Mouse (Mus musculus): ENCODE measurements around the gene Rrn3. TPM values are rescaled to one million over a fixed set of nuclear protein-coding genes. Genes with fewer than 3 reads are reported as not detected.

The Rrn3 gene
- total and polyA plus RNA-seq, 3 experiments, result 83.5 to 136 (median 93.8) TPM

DNA sequence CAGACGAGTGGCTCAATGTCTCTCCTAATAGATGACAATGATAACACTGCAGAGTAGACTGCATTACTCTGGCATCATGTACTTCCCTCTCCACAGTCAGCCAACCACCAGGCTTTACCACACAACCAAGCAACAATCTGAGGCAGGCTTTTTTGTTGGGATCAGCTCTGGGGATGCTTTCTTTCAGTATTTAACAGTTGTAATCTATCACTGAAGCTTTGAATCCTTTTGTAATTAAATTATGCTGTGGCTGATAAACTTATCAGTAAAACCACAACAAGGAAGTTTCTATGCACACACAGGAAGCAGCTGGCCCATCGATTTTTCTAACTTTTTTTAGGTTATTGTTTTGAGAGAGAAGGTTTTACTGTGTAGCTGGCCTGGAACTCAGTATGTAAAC lies 67.8 kb downstream of the Rrn3 start:
- Histone ChIP-seq H3K9me3 (replicated peaks; ENCODE audit: low read length) (no peaks in the 10 kb centered on the region), H3K9ac (ENCODE audit: insufficient read depth, low read depth) (no peak overlapping the region), H3K27ac (ENCODE audit: insufficient read depth, low read depth) (no peak overlapping the region), H3K4me1 (ENCODE audit: control insufficient read depth in 1 of 2, insufficient read depth in 2 of 2) (peaks cover 0 to 24% of the 10 kb centered on the region in 2 experiments; a peak in 2 of 4 replicates), H3K4me2 (ENCODE audit: insufficient read depth, low read depth, poor library complexity, severe bottlenecking) (no peak overlapping the region), H3K36me3 (replicated peaks in 1 of 2; ENCODE audit: control insufficient read depth in 1 of 2, insufficient read depth in 1 of 2, low read length in 1 of 2) (peaks cover 33 to 61% of the 10 kb centered on the region in 2 experiments), H3K27me3 (replicated peaks) (no peaks in the 10 kb centered on the region), H3K79me2 (replicated peaks; ENCODE audit: control insufficient read depth, extremely low read depth, insufficient read depth, poor library complexity, severe bottlenecking) (no peaks in the 10 kb centered on the region), H3K4me3 (replicated peaks in 1 of 3; ENCODE audit: low read depth in 2 of 3, low read length in 2 of 3, poor library complexity in 1 of 3) (no peak overlapping the region)
- peak; percentile 15 for DNase-seq (ENCODE audit: extremely low read depth)
- in situ Hi-C loops (cut with MboI; ENCODE audit: low pct_ligation_motif_present, low pct_unique_long_range_greater_than_20kb, low sequenced_read_pairs) (no loop called here), dilution Hi-C loops (cut with MboI; ENCODE audit: extremely low pct_ligation_motif_present, extremely low pct_unique_long_range_greater_than_20kb, low sequenced_read_pairs) (no loop called here)
- TF ChIP-seq USF1 (IDR thresholded peaks at IDR 0.05; ENCODE audit: low read depth, low read length) (no peak), GABPA (IDR thresholded peaks at IDR 0.05; ENCODE audit: insufficient replicate concordance, low read depth, low read length) (no peak), JUN (IDR thresholded peaks at IDR 0.05; ENCODE audit: insufficient read depth, low read depth, low read length) (no peak), ZMIZ1 (IDR thresholded peaks at IDR 0.05; ENCODE audit: low read depth, low read length) (no peak), BHLHE40 (IDR thresholded peaks at IDR 0.05; ENCODE audit: low read depth, low read length) (no peak), IRF4 (IDR thresholded peaks at IDR 0.05; ENCODE audit: low read depth, low read length) (no peak), ZNF384 (IDR thresholded peaks at IDR 0.05; ENCODE audit: low read depth, low read length) (no peak), JUND (conservative IDR thresholded peaks at IDR 0.05; ENCODE audit: low read depth, low read length) (no peak), USF2 (conservative IDR thresholded peaks at IDR 0.05; ENCODE audit: low read depth, low read length) (no peak), MYC (IDR thresholded peaks at IDR 0.05; ENCODE audit: low read depth, low read length) (no peak), MAX (IDR thresholded peaks at IDR 0.05; ENCODE audit: low read length) (no peak), ZC3H11A (IDR thresholded peaks at IDR 0.05; ENCODE audit: low read depth, low read length) (no peak), CHD1 (IDR thresholded peaks at IDR 0.05; ENCODE audit: low read depth, low read length) (no peak), EP300 (IDR thresholded peaks at IDR 0.05; ENCODE audit: low read length) (no peak), MEF2A (IDR thresholded peaks at IDR 0.05; ENCODE audit: borderline replicate concordance, low read depth, low read length) (no peak)

DNA sequence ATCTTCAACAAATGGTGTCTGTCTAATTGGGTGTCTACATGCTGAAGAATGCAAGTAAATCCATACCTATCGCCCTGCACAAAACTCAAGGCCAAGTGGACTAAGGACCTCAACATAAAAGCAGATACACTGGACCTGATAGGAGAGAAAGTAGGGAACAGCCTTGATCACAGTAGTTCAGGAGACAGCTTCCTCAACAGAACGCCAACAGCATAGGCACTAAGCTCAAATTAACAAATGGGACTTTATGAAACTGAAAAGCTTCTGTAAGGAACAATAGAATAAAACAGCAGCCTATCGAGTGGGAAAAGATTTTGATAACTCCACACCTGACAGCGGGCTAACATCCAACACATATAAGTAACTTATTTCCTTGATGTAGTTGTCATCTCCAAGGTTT lies 70.9 kb downstream of the Rrn3 start:
- H3K79me2 ChIP-seq (replicated peaks; ENCODE audit: control insufficient read depth, extremely low read depth, insufficient read depth, poor library complexity, severe bottlenecking), result no peaks in the 10 kb centered on the region
- in situ Hi-C loops (cut with MboI; ENCODE audit: low pct_ligation_motif_present, low pct_unique_long_range_greater_than_20kb, low sequenced_read_pairs), result no loop called here
- H3K4me1 ChIP-seq (ENCODE audit: control insufficient read depth in 1 of 2, insufficient read depth in 2 of 2), result peaks cover 0 to 18% of the 10 kb centered on the region in 2 experiments; a peak in 2 of 4 replicates
- no peak overlapping the region for H3K4me2 ChIP-seq (ENCODE audit: insufficient read depth, low read depth, poor library complexity, severe bottlenecking)
- no peak overlapping the region for H3K9ac ChIP-seq (ENCODE audit: insufficient read depth, low read depth)
- no peak overlapping the region for H3K27ac ChIP-seq (ENCODE audit: insufficient read depth, low read depth)
- H3K36me3 ChIP-seq (replicated peaks in 1 of 2; ENCODE audit: control insufficient read depth in 1 of 2, insufficient read depth in 1 of 2, low read length in 1 of 2), result peaks cover 27 to 57% of the 10 kb centered on the region in 2 experiments
- H3K4me3 ChIP-seq (replicated peaks in 1 of 3; ENCODE audit: low read depth in 2 of 3, low read length in 2 of 3, poor library complexity in 1 of 3), result no peak overlapping the region
- dilution Hi-C loops (cut with MboI; ENCODE audit: extremely low pct_ligation_motif_present, extremely low pct_unique_long_range_greater_than_20kb, low sequenced_read_pairs), result no loop called here
- H3K9me3 ChIP-seq (replicated peaks; ENCODE audit: low read length), result no peaks in the 10 kb centered on the region
- DNase-seq (ENCODE audit: extremely low read depth), result no peak
- H3K27me3 ChIP-seq (replicated peaks), result no peaks in the 10 kb centered on the region
- no peak for TF ChIP-seq TBP (conservative IDR thresholded peaks at IDR 0.05; ENCODE audit: low read depth, low read length)
- no peak for TF ChIP-seq CTCF (conservative IDR thresholded peaks at IDR 0.05 in 1 of 2, IDR thresholded peaks at IDR 0.05 in 1 of 2; ENCODE audit: low read depth in 2 of 2, low read length in 2 of 2)
- no peak for TF ChIP-seq KAT2A (IDR thresholded peaks at IDR 0.05; ENCODE audit: insufficient replicate concordance, low read length)
- no peak for TF ChIP-seq GABPA (IDR thresholded peaks at IDR 0.05; ENCODE audit: insufficient replicate concordance, low read depth, low read length)
- TF ChIP-seq E2F4 (IDR thresholded peaks at IDR 0.05; ENCODE audit: insufficient replicate concordance, low read depth, low read length), result no peak
- no peak for TF ChIP-seq BHLHE40 (IDR thresholded peaks at IDR 0.05; ENCODE audit: low read depth, low read length)
- no peak for TF ChIP-seq CHD1 (IDR thresholded peaks at IDR 0.05; ENCODE audit: low read depth, low read length)
- no peak for TF ChIP-seq SIN3A (IDR thresholded peaks at IDR 0.05; ENCODE audit: low read length)
- no peak for TF ChIP-seq ZNF384 (IDR thresholded peaks at IDR 0.05; ENCODE audit: low read depth, low read length)
- TF ChIP-seq HCFC1 (IDR thresholded peaks at IDR 0.05; ENCODE audit: low read depth, low read length), result no peak
- TF ChIP-seq MAZ (IDR thresholded peaks at IDR 0.05; ENCODE audit: low read depth, low read length), result no peak
- TF ChIP-seq POLR2A (IDR thresholded peaks at IDR 0.05; ENCODE audit: low read depth, low read length), result no peak
- TF ChIP-seq MAX (IDR thresholded peaks at IDR 0.05; ENCODE audit: low read length), result no peak
- no peak for TF ChIP-seq MXI1 (IDR thresholded peaks at IDR 0.05; ENCODE audit: low read depth, low read length)
- no peak for TF ChIP-seq SMC3 (IDR thresholded peaks at IDR 0.05; ENCODE audit: low read depth, low read length)
- TF ChIP-seq CHD2 (IDR thresholded peaks at IDR 0.05; ENCODE audit: low read length), result no peak
- TF ChIP-seq ZKSCAN1 (IDR thresholded peaks at IDR 0.05; ENCODE audit: borderline replicate concordance, low read depth, low read length), result no peak
- TF ChIP-seq RAD21 (IDR thresholded peaks at IDR 0.05; ENCODE audit: low read depth, low read length), result no peak
